Mouse (Mus musculus) heart, postnatal 0 days (tissue): Measurements from ENCODE around the gene Enc1.

Source experiments
- CTCF ChIP-seq: IDR thresholded peaks from 2 replicates; pipeline ENCODE4 v1.5.1; 2016; ENCODE audit warnings: antibody characterized with exemption, control low read depth, low read depth
- EP300 ChIP-seq: IDR thresholded peaks from 2 replicates; pipeline ENCODE4 v1.6.1; 2016; ENCODE audit warnings: antibody characterized with exemption, low read depth

GRCm38 (mm10) chr13:97196925-97197218 lies 44.0 kb upstream of the Enc1 start:
- no peak for TF ChIP-seq CTCF
- no peak for TF ChIP-seq EP300
